Mouse (Mus musculus) right cerebral cortex, postnatal 10 days (tissue): Measurements from ENCODE around the gene Ugt1a6a.

ENCODE experiments used
- DNase-seq, 2 experiments: peaks; one replicate each; pipeline ENCODE4 v3.0.0; 2021; ENCODE audit warnings: low spot score in 2 of 2

The Ugt1a6a gene

DNA sequence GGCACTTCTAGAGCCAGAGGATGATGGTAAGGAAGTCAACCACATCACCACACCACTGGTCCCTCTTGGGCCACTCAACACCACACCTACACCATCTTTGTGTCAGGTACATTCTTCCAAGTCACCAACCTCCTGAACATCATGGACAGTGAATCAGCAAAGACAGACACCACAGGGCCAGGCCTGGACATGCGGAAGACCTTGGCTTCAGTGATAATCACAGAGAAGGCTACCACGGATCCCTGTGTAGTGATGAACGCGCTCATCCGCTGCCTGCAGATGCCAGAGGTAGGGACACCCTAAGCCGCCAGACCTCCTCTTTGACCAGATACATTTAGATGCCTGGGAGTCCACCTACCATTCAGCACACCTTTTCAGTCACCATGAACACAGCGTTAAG, 93.5 kb downstream of the Ugt1a6a start:
- DNase-seq, result no peak

GRCm38 (mm10) chr1:88229566-88229965, 95.0 kb downstream of the Ugt1a6a start:
- no peak for DNase-seq

- DNase-seq, result no peak
These were observed 95.4 kb downstream of the Ugt1a6a start for GRCm38 (mm10) chr1:88229986-88230385.

DNA sequence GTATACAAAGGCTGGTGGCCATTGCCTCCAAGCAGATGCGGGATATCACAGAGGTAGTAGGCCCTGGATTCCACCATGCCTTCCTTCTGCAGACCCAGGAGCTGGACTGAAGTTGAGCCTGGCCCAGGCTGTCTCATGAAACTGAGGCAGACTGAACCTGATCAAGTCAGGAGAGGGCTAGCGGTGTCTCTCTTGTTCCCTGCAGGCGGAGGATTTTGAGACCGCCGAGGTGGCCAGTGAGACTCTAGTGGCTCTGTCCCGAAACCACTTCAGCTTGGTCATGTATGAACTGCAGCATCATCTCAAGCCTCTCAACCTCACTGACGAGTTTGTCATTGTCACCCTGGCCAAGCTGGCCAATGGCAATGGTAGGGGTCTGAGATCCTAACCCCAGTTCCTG, 95.8 kb downstream of the Ugt1a6a start:
- no peak for DNase-seq

DNA sequence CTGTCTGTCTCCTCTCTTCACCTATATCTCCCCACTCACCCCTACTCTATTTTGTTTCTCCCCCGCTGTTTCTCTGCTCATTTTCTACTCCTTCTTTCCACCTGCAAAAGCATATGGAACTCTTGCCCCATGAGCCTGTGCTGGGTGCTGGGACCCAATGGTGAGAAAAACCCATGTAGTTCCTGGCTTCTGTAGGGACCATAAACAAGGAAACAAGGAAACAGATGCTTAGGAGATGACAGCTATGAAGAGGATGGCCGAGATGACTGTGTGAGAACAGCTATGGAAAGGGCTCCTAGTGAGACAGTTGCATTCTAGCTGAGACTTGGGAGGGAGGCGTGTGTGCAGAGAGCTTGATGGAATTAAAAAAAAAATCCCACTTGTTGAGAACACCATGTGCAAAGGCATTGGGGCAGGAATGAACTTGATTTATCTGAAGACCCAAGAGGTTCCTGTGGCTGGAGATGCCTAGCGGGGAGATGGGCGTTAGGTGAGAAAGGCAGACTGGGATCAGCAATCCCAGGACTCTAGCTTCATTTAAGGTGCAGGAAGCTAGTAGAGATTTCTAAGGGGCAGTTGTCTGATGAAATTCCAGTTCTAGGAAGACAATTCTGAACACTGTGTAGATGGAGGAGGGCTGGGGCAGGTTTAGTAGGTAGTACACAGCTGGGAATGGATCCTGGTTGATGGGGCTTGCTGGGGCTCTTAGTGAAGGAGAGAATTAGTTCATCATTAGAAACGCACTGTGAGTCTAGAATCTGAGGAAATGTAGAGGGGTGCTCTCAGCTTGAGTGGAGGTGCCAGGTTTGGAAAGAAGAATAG, 96.6 kb downstream of the Ugt1a6a start:
- DNase-seq, result no peak

GRCm38 (mm10) chr1:88231803-88232499, 97.3 kb downstream of the Ugt1a6a start:
- no peak for DNase-seq

DNA sequence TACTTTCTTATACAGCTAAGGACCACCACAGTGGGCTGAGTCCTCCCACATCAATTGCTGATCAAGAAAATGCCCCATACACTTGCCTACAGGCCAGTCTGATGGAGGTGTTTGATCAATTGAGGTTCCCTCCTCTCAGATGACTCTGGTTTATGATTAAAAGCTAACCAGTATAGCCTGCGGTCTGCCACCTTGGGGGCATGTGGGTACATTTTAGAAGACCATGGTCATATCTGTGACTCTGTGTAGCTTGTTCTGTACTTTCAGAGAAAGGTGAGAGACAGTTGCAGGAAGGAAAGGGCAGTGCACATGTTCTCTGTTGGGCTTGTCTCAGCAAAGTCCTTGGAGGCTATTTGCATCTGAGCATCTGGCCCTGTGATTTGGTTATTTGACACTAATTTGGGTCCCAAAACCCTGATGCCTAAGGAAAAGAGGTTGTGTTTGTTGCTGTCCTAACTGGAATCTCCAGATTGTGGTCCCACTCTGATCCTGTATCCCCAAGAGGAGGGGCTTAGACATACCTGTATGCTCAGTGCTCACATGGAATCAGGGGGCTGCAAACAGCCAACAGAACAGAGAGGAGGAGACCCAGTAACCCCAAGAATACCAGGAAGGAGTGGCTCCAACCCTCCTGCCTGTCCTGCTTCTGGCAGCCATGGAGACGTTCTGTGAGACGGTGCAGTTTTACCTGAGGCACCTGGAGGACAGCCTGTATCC, 98.2 kb downstream of the Ugt1a6a start:
- DNase-seq, result peak in 1 of 2 experiments; percentile 6

DNA sequence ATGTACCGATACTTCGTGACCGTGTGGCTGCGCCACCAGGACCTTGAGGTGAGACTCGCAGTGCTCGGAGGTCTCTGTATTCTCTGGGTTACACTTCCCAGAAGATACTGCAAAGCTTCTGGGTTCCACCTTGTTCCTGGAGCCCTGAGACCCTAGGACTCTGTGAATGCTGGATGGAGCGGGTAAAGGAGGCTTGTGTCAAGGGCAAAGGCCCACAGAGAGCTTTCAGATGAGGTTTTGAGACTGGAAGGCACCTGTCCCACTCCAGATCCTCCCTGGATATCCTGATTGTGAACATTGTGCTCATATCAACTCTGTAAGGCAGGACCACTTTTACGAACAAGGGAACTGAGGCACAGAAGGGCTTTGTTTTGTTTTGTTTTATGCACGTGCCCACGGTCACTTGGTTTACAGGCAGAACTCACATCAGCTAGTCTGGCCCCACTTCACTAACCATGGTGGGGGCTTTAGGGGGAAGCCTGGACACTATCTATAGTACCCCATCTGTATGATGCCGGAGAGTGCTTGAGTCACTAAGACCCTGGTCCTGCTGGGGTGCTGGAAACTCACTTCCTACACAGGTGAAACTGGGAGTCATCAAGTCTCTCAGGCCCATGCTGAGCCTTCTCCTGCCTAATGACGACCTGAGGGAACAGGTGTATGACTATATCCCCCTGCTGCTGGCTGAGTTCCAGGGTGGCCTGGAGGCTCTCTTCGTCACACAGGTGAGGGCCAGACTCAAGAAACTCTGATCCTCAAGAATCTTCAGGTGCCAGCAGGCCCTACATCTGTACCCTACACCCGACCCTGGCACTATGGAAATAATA, 99.0 kb downstream of the Ugt1a6a start:
- DNase-seq, result no peak

DNA sequence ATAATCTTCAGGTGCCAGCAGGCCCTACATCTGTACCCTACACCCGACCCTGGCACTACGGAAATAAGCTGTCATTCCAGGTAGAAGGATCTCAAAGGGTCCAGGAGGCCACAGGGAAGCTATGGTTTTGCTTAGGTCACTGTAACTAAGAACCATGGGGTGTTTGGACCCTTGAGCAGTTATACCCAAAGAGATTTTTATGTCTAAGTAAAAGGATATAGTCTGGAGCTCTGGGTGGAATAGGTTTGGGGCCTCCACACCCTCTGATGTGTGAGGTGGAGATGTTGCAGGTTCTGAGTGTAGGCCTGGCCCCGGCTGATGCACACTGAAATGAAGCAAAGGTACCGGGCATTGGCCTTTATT, 99.6 kb downstream of the Ugt1a6a start:
- no peak for DNase-seq

GRCm38 (mm10) chr1:88234646-88235045, 100.0 kb downstream of the Ugt1a6a start:
- no peak for DNase-seq

GRCm38 (mm10) chr1:88235046-88235893, 100.7 kb downstream of the Ugt1a6a start:
- no peak for DNase-seq

- no peak for DNase-seq
These were observed 101.3 kb downstream of the Ugt1a6a start for GRCm38 (mm10) chr1:88235894-88236415.

DNA sequence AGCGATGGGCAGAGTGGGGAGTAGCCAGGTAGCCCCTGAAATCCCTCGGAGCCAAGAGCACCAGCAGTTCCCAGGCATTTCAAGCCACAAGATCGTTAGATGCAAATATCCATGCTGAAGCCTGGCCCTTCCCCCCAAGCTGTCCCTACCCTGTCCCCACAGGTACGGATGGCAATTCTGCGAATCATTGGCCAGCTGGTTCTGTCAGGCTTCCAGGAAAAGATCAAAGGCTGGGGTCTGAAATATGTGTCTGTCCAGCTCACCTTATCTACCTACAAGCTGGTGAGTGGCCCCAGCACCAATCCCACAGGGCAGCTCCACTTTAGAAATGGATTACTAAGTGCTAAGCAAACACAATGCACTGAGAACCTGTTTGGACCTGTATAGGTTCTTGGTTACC, 102.7 kb downstream of the Ugt1a6a start:
- DNase-seq, result no peak

- no peak for DNase-seq
These were observed 104.2 kb downstream of the Ugt1a6a start for GRCm38 (mm10) chr1:88238771-88239170.

- no peak for DNase-seq
These were observed 105.5 kb downstream of the Ugt1a6a start for GRCm38 (mm10) chr1:88240072-88240471.

- no peak for DNase-seq
These were observed 106.0 kb downstream of the Ugt1a6a start for GRCm38 (mm10) chr1:88240579-88240978.

- no peak for DNase-seq
These were observed 109.3 kb downstream of the Ugt1a6a start for GRCm38 (mm10) chr1:88243861-88244260.

GRCm38 (mm10) chr1:88245881-88246280, 111.3 kb downstream of the Ugt1a6a start:
- no peak for DNase-seq

DNA sequence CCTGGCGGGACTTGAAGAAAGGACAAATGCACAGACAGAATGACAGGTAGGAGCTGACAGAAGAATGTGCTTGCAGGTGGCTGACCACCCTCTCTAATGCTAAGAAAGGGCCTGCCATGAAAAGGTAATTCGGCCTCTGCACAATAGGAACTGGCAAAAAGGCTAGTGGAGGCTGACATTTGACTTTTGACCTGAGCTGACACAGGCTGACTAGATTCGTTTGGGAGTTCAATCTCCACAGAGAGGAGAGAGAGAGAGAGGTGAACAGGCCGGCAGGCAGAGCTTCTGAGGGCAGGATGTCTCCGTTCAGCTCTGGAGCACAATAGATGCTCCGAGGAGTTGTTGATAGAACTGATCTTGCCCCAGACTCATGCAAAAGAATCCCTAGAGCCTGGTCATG, 111.8 kb downstream of the Ugt1a6a start:
- no peak for DNase-seq

DNA sequence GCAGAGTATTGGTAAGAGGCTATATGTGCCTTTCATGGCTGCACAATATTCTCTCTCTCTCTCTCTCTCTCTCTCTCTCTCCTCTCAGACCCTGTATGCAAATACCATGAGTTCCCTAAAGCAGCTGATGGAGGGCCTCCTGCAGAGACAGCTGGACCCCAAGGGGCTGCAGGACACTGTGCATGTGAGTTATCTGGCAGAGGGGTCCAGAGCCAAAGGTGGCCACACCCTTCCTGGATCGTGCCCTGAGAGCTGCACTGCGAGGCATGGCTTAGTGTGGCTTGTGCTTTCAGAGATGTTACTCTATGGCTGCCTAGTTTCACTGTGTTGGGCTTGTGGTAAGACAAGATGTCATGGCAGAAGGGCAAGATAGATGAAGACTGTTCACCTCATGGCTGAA, 113.1 kb downstream of the Ugt1a6a start:
- no peak for DNase-seq

- no peak for DNase-seq
These were observed 114.0 kb downstream of the Ugt1a6a start for GRCm38 (mm10) chr1:88248658-88249057.
